Mouse (Mus musculus) ES-E14 (cell line): ENCODE results near the gene Pstpip1. TPM values are rescaled to one million over a fixed set of nuclear protein-coding genes. Genes with fewer than 3 reads are reported as not detected.

Source experiments
- DNase-seq: peaks from one replicate; pipeline ENCODE4 v3.0.0-alpha.2; 2013; ENCODE audit warnings: low read depth, low spot score
- H3K27ac ChIP-seq: 2 replicates; pipeline ENCODE4 v1.5.1; 2012; ENCODE audit warnings: low read depth, mild to moderate bottlenecking, low read length, moderate library complexity, mixed read lengths; ENCODE audit not compliant: poor library complexity, insufficient read depth, severe bottlenecking
- H3K36me3 ChIP-seq: 2 replicates; pipeline ENCODE4 v1.6.1; 2012; ENCODE audit warnings: mild to moderate bottlenecking, low read length, moderate library complexity, mixed read lengths; ENCODE audit not compliant: control insufficient read depth, poor library complexity, insufficient read depth, severe bottlenecking
- H3K4me1 ChIP-seq, 2 experiments: fragments of 150-350 bp in 1 of 2; sonication (generic) in 1 of 2; 2 replicates each; pipeline ENCODE4 v1.6.1; 2012; ENCODE audit warnings: low read length in 2 of 2, mild to moderate bottlenecking in 1 of 2, mixed read lengths in 1 of 2; ENCODE audit not compliant: control insufficient read depth in 2 of 2, insufficient read depth in 2 of 2, poor library complexity in 1 of 2
- H3K4me3 ChIP-seq, 2 experiments: fragments of 150-350 bp in 1 of 2; sonication (generic) in 1 of 2; 2 replicates each; pipeline ENCODE4 v1.5.1; 2012; ENCODE audit warnings: low read length in 2 of 2, low read depth in 1 of 2, mild to moderate bottlenecking in 1 of 2, mixed read lengths in 1 of 2; ENCODE audit not compliant: insufficient read depth in 1 of 2, poor library complexity in 1 of 2, severe bottlenecking in 1 of 2
- H3K9ac ChIP-seq: 2 replicates; pipeline ENCODE4 v1.6.1; 2012; ENCODE audit warnings: low read depth, mild to moderate bottlenecking, low read length, mixed read lengths; ENCODE audit not compliant: poor library complexity, insufficient read depth, severe bottlenecking
- H3K9me3 ChIP-seq: fragments of 150-350 bp; sonication (generic); 2 replicates; pipeline ENCODE4 v1.6.1; 2012; ENCODE audit warnings: low read depth, mild to moderate bottlenecking, low read length; ENCODE audit not compliant: control insufficient read depth, insufficient read depth
- CHD2 ChIP-seq: IDR thresholded peaks from 2 replicates; pipeline ENCODE4 v1.6.1; 2014; ENCODE audit warnings: mild to moderate bottlenecking, low read depth, low read length, inconsistent platforms
- HCFC1 ChIP-seq: IDR thresholded peaks from 2 replicates; pipeline ENCODE4 v1.6.1; 2012; ENCODE audit warnings: low read length, inconsistent platforms, borderline replicate concordance; ENCODE audit not compliant: insufficient read depth
- MAFK ChIP-seq: IDR thresholded peaks from 2 replicates; pipeline ENCODE4 v1.6.1; 2014; ENCODE audit warnings: mild to moderate bottlenecking, low read depth, low read length, inconsistent platforms; ENCODE audit not compliant: insufficient read depth
- ZC3H11A ChIP-seq: IDR thresholded peaks from 2 replicates; pipeline ENCODE4 v1.6.1; 2012; ENCODE audit warnings: low read depth, mild to moderate bottlenecking, inconsistent platforms, low read length, borderline replicate concordance
- ZNF384 ChIP-seq: IDR thresholded peaks from 2 replicates; pipeline ENCODE4 v1.6.1; 2012; ENCODE audit warnings: low read depth, low read length, inconsistent platforms
- in situ Hi-C, 2 experiments: fragments of 600-800 bp; cut with MboI; formaldehyde crosslinking; loops; one replicate each; pipeline ENCODE4 v1.15.1; 2025; ENCODE audit warnings: low sequenced_read_pairs in 2 of 2, inconsistent platforms in 1 of 2; ENCODE audit not compliant: unreplicated experiment in 2 of 2
- total RNA-seq: library from RNA; depleted of rRNA; stranded (reverse); fragments of 300-350 nt; gene quantifications from 2 replicates; pipeline ENCODE4 v1.2.3, GENCODE M21; 2012; rRNA removed

Pstpip1 gene
- total RNA-seq, 1 experiment: 10.4 TPM

DNA sequence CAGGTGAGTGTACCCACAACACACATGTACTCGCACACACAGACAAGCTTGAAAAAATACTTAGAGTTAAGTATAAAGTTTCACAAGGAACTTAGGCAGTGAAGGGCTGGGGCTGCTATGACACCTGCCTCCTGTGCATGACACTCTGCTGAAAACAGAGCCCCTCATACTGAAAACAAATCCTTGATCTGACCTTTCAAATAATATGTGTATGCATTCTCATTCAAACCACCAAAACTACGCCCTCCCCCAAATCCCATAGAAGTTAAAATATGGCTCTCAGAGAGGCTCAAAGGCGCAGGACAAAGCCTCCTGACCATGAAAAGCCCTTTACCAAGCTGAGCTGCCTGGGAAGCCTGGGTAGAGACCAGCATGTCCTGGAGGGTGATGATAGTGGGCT lies 85.6 kb downstream of the Pstpip1 start:
- TF ChIP-seq ZC3H11A (no peak), ZNF384 (no peak), MAFK (no peak), HCFC1 (no peak), CHD2 (no peak)
- in situ Hi-C loops: no loop called here
- Histone ChIP-seq H3K9ac (no peak overlapping the region), H3K27ac (no peak overlapping the region), H3K4me3 (no peak overlapping the region), H3K9me3 (no peaks in the 10 kb centered on the region), H3K4me1 (no peaks in the 10 kb centered on the region; a peak in 1 of 4 replicates), H3K36me3 (no peaks in the 10 kb centered on the region)
- DNase-seq: no peak

DNA sequence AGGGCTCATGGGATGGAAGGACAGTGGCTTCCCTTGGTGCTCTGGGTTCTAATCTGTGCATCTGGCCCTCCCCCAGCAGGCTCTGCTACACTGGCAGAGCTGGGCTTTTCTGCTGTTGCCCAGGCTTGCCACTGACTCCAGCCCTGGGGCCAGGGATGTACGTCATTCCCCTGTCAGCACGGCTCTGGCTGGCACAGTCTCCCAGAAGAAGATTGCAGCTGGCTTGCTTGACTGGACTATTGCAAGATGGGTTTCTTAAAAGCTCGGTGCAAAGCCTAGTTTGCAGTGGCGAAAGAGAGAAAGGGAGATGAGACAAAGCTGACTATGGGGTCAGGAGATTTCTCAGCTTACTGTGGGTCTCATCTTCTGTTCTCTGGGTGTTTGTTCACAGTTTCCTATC lies 87.6 kb downstream of the Pstpip1 start:
- in situ Hi-C loops: no loop called here
- no peak for DNase-seq

More for the DNA sequence above, 87.6 kb downstream of the Pstpip1 start:
- H3K9ac ChIP-seq: no peak overlapping the region
- H3K9me3 ChIP-seq: no peaks in the 10 kb centered on the region
- TF ChIP-seq ZNF384: no peak
- no peak for TF ChIP-seq MAFK
- no peak for TF ChIP-seq ZC3H11A
- no peak for TF ChIP-seq CHD2
- no peak for TF ChIP-seq HCFC1
- H3K4me3 ChIP-seq: no peak overlapping the region
- H3K4me1 ChIP-seq: peaks cover 0 to 2% of the 10 kb centered on the region in 2 experiments; a peak in 2 of 4 replicates
- no peak overlapping the region for H3K27ac ChIP-seq
- H3K36me3 ChIP-seq: no peaks in the 10 kb centered on the region

Other genes starting within 250 kb of the Pstpip1 start
- 6.6 and 7.2 TPM in 2 replicates for gene Scaper, start 151.8 kb upstream of the Pstpip1 start, total RNA-seq
- gene 4930563M21Rik, start 79.4 kb upstream of the Pstpip1 start, total RNA-seq: not detected in 2 replicates
- gene Rcn2, start 48.1 kb upstream of the Pstpip1 start, total RNA-seq: 57.4 and 77.1 TPM in 2 replicates
- 158 and 228 TPM in 2 replicates for gene Tspan3, start 75.5 kb downstream of the Pstpip1 start, total RNA-seq